Comparison of ENCODE assay signal across 7 mouse cellular contexts in genomic region chr2:166151510-166152473, GRCm38 (mm10). TPM values are rescaled to one million over a fixed set of nuclear protein-coding genes. Genes with fewer than 3 reads are reported as not detected.
DNase-seq lines count a peak whose midpoint lies in the region; ATAC-seq and TF ChIP-seq lines count a peak whose summit lies in the region.

No protein-coding gene starts in this region.

- 33% methylated on average over 19 of the region's 19 CpGs for WGBS in hindbrain, embryonic 15.5 days
- 34% methylated on average over 19 of the region's 19 CpGs for WGBS in neural tube, embryonic 14.5 days

- H3K4me3 ChIP-seq in cortical plate, adult 2 months (ENCODE audit: insufficient read depth, low read length), result no peak overlapping the region
- no peak overlapping the region for H3K4me3 ChIP-seq in hindbrain, embryonic 15.5 days
- H3K4me3 ChIP-seq in neural tube, embryonic 14.5 days (ENCODE audit: low read depth, low read length), result no peak overlapping the region

- no peak for TF ChIP-seq CTCF in cortical plate, adult 2 months (IDR thresholded peaks at IDR 0.05; ENCODE audit: extremely low read depth, insufficient read depth, low read length)

- peak; percentile 29; the same call in 1 of the 2 replicates for ATAC-seq in hindbrain, embryonic 15.5 days (ENCODE audit: low FRiP score, low read depth)
- ATAC-seq in neural tube, embryonic 14.5 days (ENCODE audit: low read depth), result peak; percentile 50; the same call in 1 of the 2 replicates

- peak; percentile 75 for TF ChIP-seq POLR2A in cortical plate, adult 2 months (IDR thresholded peaks at IDR 0.05; ENCODE audit: extremely low read depth, insufficient read depth, low read length)

- H3K9me3 ChIP-seq in hindbrain, embryonic 15.5 days, result no peaks in the 10 kb centered on the region
- no peaks in the 10 kb centered on the region for H3K9me3 ChIP-seq in neural tube, embryonic 14.5 days (ENCODE audit: control insufficient read depth, low read length)

- H3K9ac ChIP-seq in hindbrain, embryonic 15.5 days, result peak overlapping the region; percentile 1; the same call in 1 of the 2 replicates
- no peak overlapping the region for H3K9ac ChIP-seq in neural tube, embryonic 14.5 days (replicated peaks; ENCODE audit: low read depth, low read length)

- intact Hi-C loops in left cerebral cortex, postnatal 36 days (cut with DNase I), result loop anchor here (5.0 kb wide), 1 partner anchor 49 kb away; no protein-coding TSS in a partner anchor

- H3K27me3 ChIP-seq in hindbrain, embryonic 15.5 days, result peaks cover 3% of the 10 kb centered on the region; the same call in 1 of the 2 replicates
- H3K27me3 ChIP-seq in neural tube, embryonic 14.5 days (ENCODE audit: control insufficient read depth, insufficient read depth, low read length), result no peaks in the 10 kb centered on the region

- peaks cover 6% of the 10 kb centered on the region for H3K4me1 ChIP-seq in cortical plate, adult 2 months (ENCODE audit: control insufficient read depth, insufficient read depth, low read length)
- H3K4me1 ChIP-seq in hindbrain, embryonic 15.5 days (replicated peaks), result peaks cover 54% of the 10 kb centered on the region
- peaks cover 29% of the 10 kb centered on the region for H3K4me1 ChIP-seq in neural tube, embryonic 14.5 days (ENCODE audit: control insufficient read depth, insufficient read depth, low read length)

- no peaks in the 10 kb centered on the region for H3K36me3 ChIP-seq in hindbrain, embryonic 15.5 days
- H3K36me3 ChIP-seq in neural tube, embryonic 14.5 days (ENCODE audit: control insufficient read depth, insufficient read depth, low read length), result no peaks in the 10 kb centered on the region

- H3K27ac ChIP-seq in cortical plate, adult 2 months (ENCODE audit: insufficient read depth, low read length), result 0 out of 2 replicates have a peak overlapping the region, but pooled peaks have one; percentile 7
- peak overlapping the region; percentile 27; the same call in 1 of the 2 replicates for H3K27ac ChIP-seq in hindbrain, embryonic 15.5 days (replicated peaks)
- peak overlapping the region; percentile 39; the same call in 1 of the 2 replicates for H3K27ac ChIP-seq in neural tube, embryonic 14.5 days (ENCODE audit: low read depth, low read length)

- DNase-seq in adrenal gland, postnatal 14 days, result peak; percentile 94
- DNase-seq in gastrocnemius, postnatal 10 days, result peak; percentile 89
- peak; percentile 84 to 88 for DNase-seq in left cerebral cortex, postnatal 36 days (ENCODE audit: low spot score in 2 of 2)
- DNase-seq in thymus, postnatal 25 days, result no peak

- H3K4me2 ChIP-seq in hindbrain, embryonic 15.5 days, result peak overlapping the region; percentile 96
- peak overlapping the region; percentile 96 for H3K4me2 ChIP-seq in neural tube, embryonic 14.5 days (ENCODE audit: low read depth, low read length)

RNA-seq across cellular contexts. Expression of gene Sulf2, which starts 3.7 kb away (rescaled TPM):
- total RNA-seq in adrenal gland, postnatal 14 days (2021), result 60.5 and 60.7 TPM in 2 replicates
- polyA plus RNA-seq in cortical plate, adult 2 months (2012; rRNA removed), result 69.5 and 75.0 TPM in 2 replicates
- 10 to 100 TPM; 25.7 to 30.3 TPM for total RNA-seq in gastrocnemius, postnatal 10 days (2021)
- 106 and 113 TPM in 2 replicates for polyA plus RNA-seq in hindbrain, embryonic 15.5 days (2015; fragmentation: Nextera tagmentation; extraction: Ambion mirVana)
- total RNA-seq in left cerebral cortex, postnatal 36 days (2021), result 100 to 1,000 TPM in 1 of 2 experiments, 10 to 100 TPM in 1; 95.9 to 119 TPM
- 134 and 141 TPM in 2 replicates for polyA plus RNA-seq in neural tube, embryonic 14.5 days (2014; fragmentation: Nextera tagmentation; extraction: Ambion mirVana)
